Mouse (Mus musculus) E14TG2a.4 (cell line): Measurements from ENCODE around the gene Pih1d1.
A peak's percentile ranks its signal among the peaks of the same experiment; 100 is the strongest.

Experiments used
- H3K27me3 ChIP-seq: 2 replicates; pipeline ENCODE4 v1.6.1; 2014; ENCODE audit warnings: low read length, control low read depth; ENCODE audit not compliant: insufficient read depth
- H3K36me3 ChIP-seq: 2 replicates; pipeline ENCODE4 v1.6.1; 2014; ENCODE audit warnings: low read length, control low read depth; ENCODE audit not compliant: insufficient read depth
- H3K4me1 ChIP-seq: replicated peaks from 2 replicates; pipeline ENCODE4 v1.6.1; 2014; ENCODE audit warnings: low read depth, low read length, control low read depth
- H3K4me3 ChIP-seq: replicated peaks from 2 replicates; pipeline ENCODE4 v1.5.1; 2014; ENCODE audit warnings: mild to moderate bottlenecking, low read length
- H3K9me3 ChIP-seq: 2 replicates; pipeline ENCODE4 v1.6.1; 2014; ENCODE audit warnings: low read length, control low read depth
- CTCF ChIP-seq: conservative IDR thresholded peaks from 2 replicates; pipeline ENCODE4 v1.5.1; 2014; ENCODE audit warnings: low read length
- NANOG ChIP-seq: IDR thresholded peaks from 2 replicates; pipeline ENCODE4 v1.6.1; 2014; ENCODE audit warnings: borderline replicate concordance, low read length, mixed read lengths
- POU5F1 ChIP-seq: IDR thresholded peaks from 2 replicates; pipeline ENCODE4 v1.6.1; 2014; ENCODE audit warnings: low read length, borderline replicate concordance

The Pih1d1 gene

DNA sequence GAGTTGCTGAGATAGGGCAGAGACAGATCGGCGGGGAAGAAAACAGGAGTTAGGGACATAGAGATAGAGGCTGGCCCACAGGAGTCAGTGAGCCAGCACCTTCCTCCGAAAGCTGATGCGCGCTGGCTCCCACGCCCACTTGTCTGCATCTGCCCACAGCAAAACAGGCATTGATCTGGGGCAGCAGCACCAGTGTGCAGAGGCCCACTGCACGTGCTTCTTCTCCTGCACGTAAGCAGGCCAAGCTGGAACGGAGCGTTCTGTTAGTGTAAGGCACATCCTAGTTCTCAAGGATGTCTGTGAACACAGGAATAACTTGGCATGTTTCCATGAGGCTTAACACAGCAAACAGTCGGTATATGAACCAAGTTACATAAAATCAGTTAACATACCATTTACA lies 44.9 kb downstream of the Pih1d1 start:
- Histone ChIP-seq H3K27me3 (peaks cover 26% of the 10 kb centered on the region; the same call in 1 of the 2 replicates), H3K4me3 (peak overlapping the region; percentile 49), H3K4me1 (peaks cover 66% of the 10 kb centered on the region), H3K9me3 (no peaks in the 10 kb centered on the region), H3K36me3 (no peaks in the 10 kb centered on the region)
- no peak for TF ChIP-seq POU5F1
- no peak for TF ChIP-seq NANOG

DNA sequence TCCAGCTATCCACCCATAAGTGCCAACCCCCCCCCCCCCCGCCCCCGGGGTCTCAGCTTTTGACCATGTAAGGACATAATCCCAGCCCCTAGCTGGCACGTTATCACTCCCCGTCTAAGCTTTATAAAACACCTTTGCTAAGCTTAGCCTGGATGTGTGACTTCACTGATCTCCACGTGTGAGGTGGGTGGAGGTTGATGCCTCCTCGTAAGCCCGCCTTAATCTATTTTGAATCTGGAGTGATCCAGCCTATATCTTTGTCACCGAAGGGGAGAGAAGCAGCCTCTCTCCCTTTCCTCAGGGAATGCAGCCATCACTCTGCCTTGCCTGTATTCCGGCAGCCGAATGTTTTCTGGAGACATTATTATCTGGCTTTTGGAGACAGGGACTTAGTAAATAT lies 48.6 kb downstream of the Pih1d1 start:
- H3K9me3 ChIP-seq, result no peaks in the 10 kb centered on the region
- H3K4me1 ChIP-seq, result peaks cover 47% of the 10 kb centered on the region
- no peaks in the 10 kb centered on the region for H3K36me3 ChIP-seq
- no peak for TF ChIP-seq CTCF
- H3K27me3 ChIP-seq, result 0 out of 2 replicates have a peak, but pooled peaks cover 11% of the 10 kb centered on the region
- no peak overlapping the region for H3K4me3 ChIP-seq

DNA sequence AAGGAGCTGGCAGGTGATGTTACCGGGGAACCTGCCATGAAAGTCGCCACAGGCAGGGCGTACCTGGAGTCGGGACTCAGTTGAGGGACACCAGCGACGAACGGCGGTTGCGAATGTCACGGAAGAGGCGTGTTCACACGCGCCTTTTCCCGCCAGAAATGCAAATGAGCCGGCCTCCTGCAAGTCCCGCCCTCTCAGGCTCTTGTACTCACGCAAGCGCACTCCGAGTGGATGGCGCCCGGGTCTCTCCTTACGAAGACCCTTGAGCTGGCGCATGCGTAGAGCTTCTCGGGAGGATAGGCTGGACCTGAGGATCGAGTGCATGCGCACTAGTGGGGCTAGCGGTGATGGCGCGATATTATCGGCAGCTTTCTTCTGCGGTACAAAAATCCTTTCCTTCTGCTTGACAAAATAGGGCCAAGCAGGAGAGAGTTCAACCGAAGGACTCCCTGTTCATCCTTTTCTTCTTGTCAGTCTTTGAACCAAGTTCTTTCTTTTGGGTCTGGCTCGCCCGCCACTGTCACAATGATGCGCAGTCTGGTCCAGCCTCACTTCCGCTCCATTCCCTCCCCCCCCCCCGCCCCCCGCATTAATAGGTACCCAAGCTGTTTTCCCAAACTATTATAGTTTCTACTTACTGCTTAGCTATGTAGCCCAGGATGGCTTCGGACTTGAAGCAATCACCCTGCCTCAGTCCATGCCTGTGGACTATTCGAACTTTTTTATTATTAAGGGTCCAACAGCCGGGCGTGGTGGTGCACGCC lies 50.5 kb downstream of the Pih1d1 start, which contains the start of gene Ccdc155:
Gene Ccdc155 (minus strand): TSS at position 513 of the 764 bp plus-strand sequence.
- TF ChIP-seq CTCF, result no peak
- TF ChIP-seq NANOG, result no peak
- TF ChIP-seq POU5F1, result 0 out of 2 replicates have a peak, but pooled peaks have one; percentile 64
- H3K4me3 ChIP-seq, result peak within 1 kb of the TSS; percentile 76
- no peaks in the 10 kb centered on the region for H3K36me3 ChIP-seq
- no peaks in the 10 kb centered on the region for H3K9me3 ChIP-seq
- H3K27me3 ChIP-seq, result peaks cover 18% of the 10 kb centered on the region
- peaks cover 34% of the 10 kb centered on the region for H3K4me1 ChIP-seq

DNA sequence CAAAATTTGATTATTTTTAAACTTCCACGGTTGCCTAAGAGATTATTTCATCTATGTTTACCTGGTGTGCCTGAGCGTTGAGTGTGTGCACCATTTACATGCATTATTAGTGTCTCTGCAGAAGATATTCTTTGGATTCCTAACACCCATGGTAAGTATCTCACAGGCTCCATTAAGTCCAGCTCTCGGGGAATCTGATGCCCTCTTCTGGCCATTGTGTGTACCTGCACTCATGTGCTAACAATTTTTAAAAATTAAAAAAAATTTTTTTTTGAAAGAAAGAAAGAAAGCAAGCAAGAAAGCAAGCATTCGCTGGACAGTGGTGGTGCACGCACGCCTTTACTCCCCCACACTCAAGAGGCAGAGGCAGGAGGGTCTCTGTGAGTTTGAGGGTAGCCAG lies 54.2 kb downstream of the Pih1d1 start:
- TF ChIP-seq NANOG (no peak), CTCF (peak; percentile 51), POU5F1 (no peak)
- peaks cover 44% of the 10 kb centered on the region for H3K4me1 ChIP-seq
- H3K9me3 ChIP-seq, result no peaks in the 10 kb centered on the region
- H3K27me3 ChIP-seq, result peaks cover 41% of the 10 kb centered on the region
- no peak overlapping the region for H3K4me3 ChIP-seq
- H3K36me3 ChIP-seq, result no peaks in the 10 kb centered on the region
